Mouse (Mus musculus): ENCODE measurements around the gene Eif3l. TPM values are rescaled to one million over a fixed set of nuclear protein-coding genes. Genes with fewer than 3 reads are reported as not detected.

Eif3l gene
- polyA plus RNA-seq, 1 experiment from 2014 or later, result 238 TPM

DNA sequence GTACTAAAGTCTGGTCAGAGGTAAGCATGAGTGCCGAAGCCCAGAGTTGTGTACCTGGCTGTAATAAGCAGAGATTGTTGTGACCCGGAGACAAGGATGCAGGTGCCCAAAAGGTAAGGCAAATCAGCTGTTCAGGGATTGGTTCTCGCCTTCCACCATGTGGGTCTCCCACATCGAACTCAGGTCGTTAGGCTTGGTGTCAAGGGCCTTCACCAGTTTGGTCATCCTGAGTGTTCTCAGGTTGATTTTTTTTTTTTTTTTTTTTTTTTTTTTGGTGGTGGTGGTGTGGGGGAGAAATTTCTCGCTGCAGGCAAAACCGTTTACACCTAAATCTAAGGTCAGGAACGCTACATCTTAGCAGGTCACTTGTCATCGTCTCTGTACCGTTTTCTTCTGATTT is 533 bp upstream of the Eif3l start:
- Histone ChIP-seq H3K27me3 (replicated peaks; ENCODE audit: control insufficient read depth, insufficient read depth, low read length) (no peaks in the 10 kb centered on the region), H3K4me3 (ENCODE audit: low read length) (peak overlapping the region; percentile 92), H3K27ac (ENCODE audit: low read length) (peak overlapping the region; percentile 92; the same call in 1 of the 2 replicates), H3K36me3 (ENCODE audit: control insufficient read depth, insufficient read depth, low read length) (peaks cover 6% of the 10 kb centered on the region), H3K9ac (ENCODE audit: low read depth, low read length) (peak overlapping the region; percentile 71), H3K4me1 (ENCODE audit: control insufficient read depth, insufficient read depth, low read length) (peaks cover 14% of the 10 kb centered on the region), H3K9me3 (ENCODE audit: control insufficient read depth, low read length) (no peaks in the 10 kb centered on the region), H3K4me2 (ENCODE audit: low read depth, low read length) (peak overlapping the region; percentile 69)
- 34% methylated on average over 10 of the region's 10 CpGs for WGBS
- no peak for ATAC-seq

GRCm38 (mm10) chr15:79075658-79076365 is 833 bp downstream of the Eif3l start:
- Histone ChIP-seq H3K9me3 (ENCODE audit: control insufficient read depth, low read length) (no peaks in the 10 kb centered on the region), H3K4me2 (ENCODE audit: low read depth, low read length) (peak overlapping the region; percentile 88), H3K4me1 (ENCODE audit: control insufficient read depth, insufficient read depth, low read length) (peaks cover 14% of the 10 kb centered on the region), H3K4me3 (ENCODE audit: low read length) (peak overlapping the region; percentile 92), H3K9ac (ENCODE audit: low read depth, low read length) (peak overlapping the region; percentile 94), H3K27ac (ENCODE audit: low read length) (peak overlapping the region; percentile 92), H3K36me3 (ENCODE audit: control insufficient read depth, insufficient read depth, low read length) (peaks cover 12% of the 10 kb centered on the region), H3K27me3 (replicated peaks; ENCODE audit: control insufficient read depth, insufficient read depth, low read length) (no peaks in the 10 kb centered on the region)
- 32% methylated on average over 15 of the region's 15 CpGs for WGBS
- ATAC-seq, result 0 out of 2 replicates have a peak, but pooled peaks have one; percentile 4

DNA sequence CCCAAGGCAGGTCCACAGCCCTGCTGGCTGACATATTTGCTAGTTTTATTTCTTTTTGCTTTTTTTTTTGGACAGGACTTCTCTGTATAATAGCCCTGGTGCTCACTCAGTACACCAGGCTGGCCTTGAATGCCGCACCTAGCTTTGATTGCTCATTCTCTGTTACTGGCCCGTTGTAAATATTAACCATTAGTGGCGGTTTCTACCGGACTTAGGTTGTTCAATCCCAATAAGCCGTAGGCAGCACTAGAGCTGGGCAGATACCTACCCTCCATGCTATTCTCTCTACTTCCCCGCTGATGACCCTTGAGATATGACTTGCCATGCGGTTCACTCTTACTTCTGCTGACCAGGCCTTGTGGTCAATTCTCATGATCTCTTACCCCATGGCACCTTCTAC is 4.6 kb downstream of the Eif3l start:
- Histone ChIP-seq H3K4me3 (ENCODE audit: low read length) (no peak overlapping the region), H3K4me1 (ENCODE audit: control insufficient read depth, insufficient read depth, low read length) (peaks cover 12% of the 10 kb centered on the region), H3K9ac (ENCODE audit: low read depth, low read length) (no peak overlapping the region), H3K27ac (ENCODE audit: low read length) (no peak overlapping the region), H3K9me3 (ENCODE audit: control insufficient read depth, low read length) (no peaks in the 10 kb centered on the region), H3K27me3 (replicated peaks; ENCODE audit: control insufficient read depth, insufficient read depth, low read length) (no peaks in the 10 kb centered on the region), H3K4me2 (ENCODE audit: low read depth, low read length) (no peak overlapping the region), H3K36me3 (ENCODE audit: control insufficient read depth, insufficient read depth, low read length) (peaks cover 33% of the 10 kb centered on the region)
- ATAC-seq, result no peak
- WGBS, result 75% methylated on average over 7 of the region's 7 CpGs

DNA sequence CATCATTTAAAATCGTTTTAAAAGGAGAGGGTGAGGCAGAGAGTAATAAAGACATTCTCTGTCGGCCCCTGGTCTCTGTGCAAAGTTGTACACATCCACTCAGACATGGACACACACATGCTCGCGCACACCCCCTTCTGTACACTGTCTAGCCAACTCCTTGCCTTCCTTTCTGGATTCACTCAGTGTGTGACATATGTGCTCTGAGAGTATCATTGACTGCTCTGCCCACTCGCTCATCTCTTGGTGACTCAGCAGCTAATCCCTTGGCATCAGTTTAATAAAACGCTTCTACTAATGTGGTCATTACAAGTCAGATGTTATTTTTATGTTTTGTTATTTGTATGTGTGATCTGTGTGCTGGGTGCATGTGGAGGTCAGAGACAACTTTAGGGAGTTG is 17.3 kb downstream of the Eif3l start:
- 76% methylated on average over 6 of the region's 6 CpGs for WGBS
- no peak overlapping the region for H3K4me3 ChIP-seq (ENCODE audit: low read length)
- H3K9me3 ChIP-seq (ENCODE audit: control insufficient read depth, low read length), result no peaks in the 10 kb centered on the region
- no peak overlapping the region for H3K9ac ChIP-seq (ENCODE audit: low read depth, low read length)
- no peak overlapping the region for H3K4me2 ChIP-seq (ENCODE audit: low read depth, low read length)
- H3K4me1 ChIP-seq (ENCODE audit: control insufficient read depth, insufficient read depth, low read length), result peaks cover 12% of the 10 kb centered on the region; the same call in 1 of the 2 replicates
- H3K27ac ChIP-seq (ENCODE audit: low read length), result peak overlapping the region; percentile 10
- no peaks in the 10 kb centered on the region for H3K27me3 ChIP-seq (replicated peaks; ENCODE audit: control insufficient read depth, insufficient read depth, low read length)
- peaks cover 15% of the 10 kb centered on the region for H3K36me3 ChIP-seq (ENCODE audit: control insufficient read depth, insufficient read depth, low read length)
- no peak for ATAC-seq

DNA sequence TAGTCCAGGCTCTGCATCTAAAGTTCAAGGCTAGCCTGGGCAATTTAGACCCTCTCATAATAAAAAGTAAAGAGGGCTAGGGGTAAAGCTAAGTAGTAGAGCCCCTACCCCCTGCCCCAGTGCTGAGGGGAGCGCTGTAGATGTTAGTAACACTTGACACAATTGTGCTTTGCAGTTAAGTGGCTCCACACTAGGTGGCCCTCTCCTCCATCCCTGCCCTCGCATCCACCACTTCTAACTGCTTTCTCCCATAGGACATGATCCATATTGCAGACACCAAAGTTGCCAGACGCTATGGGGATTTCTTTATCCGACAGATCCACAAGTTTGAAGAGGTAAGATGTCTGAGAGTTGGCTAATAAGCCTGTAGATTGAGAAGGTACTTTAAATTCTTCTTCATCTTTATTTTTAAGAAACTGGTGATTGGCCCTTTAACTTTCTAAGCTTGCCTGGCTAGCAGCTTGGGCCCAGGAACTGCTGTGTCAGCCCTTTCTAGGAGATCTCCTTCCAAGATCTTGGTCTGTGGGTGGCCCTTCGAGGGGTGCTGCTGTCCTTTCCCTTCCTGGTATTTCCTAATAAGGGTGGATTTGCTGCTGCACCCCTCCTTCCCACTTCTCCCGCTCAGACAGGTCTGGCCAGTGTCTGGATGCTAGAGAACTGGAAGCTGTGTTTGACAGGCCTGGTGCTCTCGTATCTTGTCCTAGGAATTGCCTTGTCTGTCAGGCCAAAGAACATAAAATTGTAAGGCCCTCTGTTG is 18.3 kb downstream of the Eif3l start:
- 45% methylated on average over 7 of the region's 7 CpGs for whole genome bisulfite sequencing
- peak; percentile 65; the same call in 1 of the 2 replicates for ATAC-seq
- no peaks in the 10 kb centered on the region for H3K9me3 ChIP-seq (ENCODE audit: control insufficient read depth, low read length)
- H3K4me1 ChIP-seq (ENCODE audit: control insufficient read depth, insufficient read depth, low read length), result peaks cover 20% of the 10 kb centered on the region
- H3K27me3 ChIP-seq (replicated peaks; ENCODE audit: control insufficient read depth, insufficient read depth, low read length), result no peaks in the 10 kb centered on the region
- H3K36me3 ChIP-seq (ENCODE audit: control insufficient read depth, insufficient read depth, low read length), result peaks cover 11% of the 10 kb centered on the region
- H3K27ac ChIP-seq (ENCODE audit: low read length), result peak overlapping the region; percentile 33
- H3K4me2 ChIP-seq (ENCODE audit: low read depth, low read length), result no peak overlapping the region
- no peak overlapping the region for H3K9ac ChIP-seq (ENCODE audit: low read depth, low read length)
- no peak overlapping the region for H3K4me3 ChIP-seq (ENCODE audit: low read length)

DNA sequence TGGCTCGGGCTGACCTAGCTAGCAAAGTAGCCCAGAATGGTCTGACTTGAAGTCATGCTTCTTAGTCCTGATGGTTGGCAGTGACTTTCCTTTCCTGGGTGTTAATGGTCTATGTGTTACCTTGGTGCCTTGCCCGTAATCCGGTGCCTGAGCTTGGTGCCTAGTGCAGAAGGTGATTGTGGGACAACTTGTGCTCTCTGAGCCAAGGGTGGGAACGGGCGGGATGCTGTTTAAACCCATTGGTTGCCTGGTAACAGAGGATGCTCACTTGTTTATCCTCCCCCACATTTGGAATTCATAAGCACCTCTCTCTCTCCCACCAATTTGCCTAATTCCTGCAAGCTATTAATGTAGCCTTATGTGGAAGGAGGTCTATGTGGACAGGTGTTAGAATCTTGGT is 20.5 kb downstream of the Eif3l start:
- WGBS, result 84% methylated on average over 5 of the region's 5 CpGs
- Histone ChIP-seq H3K9ac (ENCODE audit: low read depth, low read length) (no peak overlapping the region), H3K9me3 (ENCODE audit: control insufficient read depth, low read length) (no peaks in the 10 kb centered on the region), H3K36me3 (ENCODE audit: control insufficient read depth, insufficient read depth, low read length) (peaks cover 2% of the 10 kb centered on the region; the same call in 1 of the 2 replicates), H3K4me1 (ENCODE audit: control insufficient read depth, insufficient read depth, low read length) (peaks cover 28% of the 10 kb centered on the region), H3K27ac (ENCODE audit: low read length) (no peak overlapping the region), H3K4me3 (ENCODE audit: low read length) (no peak overlapping the region), H3K27me3 (replicated peaks; ENCODE audit: control insufficient read depth, insufficient read depth, low read length) (no peaks in the 10 kb centered on the region), H3K4me2 (ENCODE audit: low read depth, low read length) (no peak overlapping the region)
- no peak for ATAC-seq

DNA sequence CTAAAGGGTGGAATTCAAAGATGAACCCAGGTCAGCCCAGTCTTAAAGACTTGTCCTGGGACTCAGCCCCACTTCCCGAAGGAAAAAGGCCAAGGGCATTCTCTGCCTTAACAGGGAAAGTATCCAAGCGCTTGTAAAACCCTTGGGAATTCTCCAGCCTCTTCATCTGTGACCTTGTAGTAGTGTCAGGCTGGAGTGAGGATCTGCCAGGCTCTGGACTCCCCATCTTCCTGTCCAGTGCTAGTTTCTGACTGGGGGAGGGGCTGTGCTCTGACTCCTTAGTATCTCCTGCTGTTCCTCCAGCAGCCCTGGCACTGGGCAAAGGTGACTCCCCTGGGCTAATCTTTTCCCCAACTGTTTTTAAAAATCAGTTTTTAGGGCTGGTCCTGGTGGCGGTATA is 21.6 kb downstream of the Eif3l start:
- Histone ChIP-seq H3K4me3 (ENCODE audit: low read length) (no peak overlapping the region), H3K27ac (ENCODE audit: low read length) (0 out of 2 replicates have a peak overlapping the region, but pooled peaks have one; percentile 46), H3K36me3 (ENCODE audit: control insufficient read depth, insufficient read depth, low read length) (no peaks in the 10 kb centered on the region; the same call in 1 of the 2 replicates), H3K9ac (ENCODE audit: low read depth, low read length) (peak overlapping the region; percentile 13; the same call in 1 of the 2 replicates), H3K4me2 (ENCODE audit: low read depth, low read length) (no peak overlapping the region), H3K4me1 (ENCODE audit: control insufficient read depth, insufficient read depth, low read length) (peaks cover 31% of the 10 kb centered on the region), H3K27me3 (replicated peaks; ENCODE audit: control insufficient read depth, insufficient read depth, low read length) (no peaks in the 10 kb centered on the region), H3K9me3 (ENCODE audit: control insufficient read depth, low read length) (no peaks in the 10 kb centered on the region)
- ATAC-seq, result no peak
- WGBS, result 63% methylated on average over 3 of the region's 3 CpGs

DNA sequence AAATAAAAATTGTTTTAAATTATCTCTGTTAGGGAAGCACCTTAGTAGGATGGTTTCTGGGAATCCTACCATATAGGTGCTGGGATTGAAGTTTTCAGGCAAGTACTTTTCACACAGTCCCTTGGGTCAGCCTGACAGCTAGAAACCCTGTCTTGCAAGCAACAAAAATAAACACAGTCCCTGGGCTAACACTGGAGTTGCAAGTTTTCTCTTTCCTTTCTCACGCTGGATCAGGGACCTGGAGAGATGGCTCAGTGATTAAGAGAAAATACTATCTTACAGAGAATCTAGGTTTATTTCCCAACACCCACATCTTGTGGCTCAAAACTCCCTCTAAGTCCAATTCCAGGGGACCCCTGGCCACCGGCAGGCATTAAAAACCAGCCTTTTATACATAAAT is 22.2 kb downstream of the Eif3l start:
- WGBS, result 19% methylated on average over 2 of the region's 2 CpGs
- no peaks in the 10 kb centered on the region for H3K27me3 ChIP-seq (replicated peaks; ENCODE audit: control insufficient read depth, insufficient read depth, low read length)
- no peaks in the 10 kb centered on the region for H3K9me3 ChIP-seq (ENCODE audit: control insufficient read depth, low read length)
- H3K4me1 ChIP-seq (ENCODE audit: control insufficient read depth, insufficient read depth, low read length), result peaks cover 31% of the 10 kb centered on the region
- H3K4me3 ChIP-seq (ENCODE audit: low read length), result no peak overlapping the region
- no peak overlapping the region for H3K4me2 ChIP-seq (ENCODE audit: low read depth, low read length)
- peak overlapping the region; percentile 5 for H3K9ac ChIP-seq (ENCODE audit: low read depth, low read length)
- no peak for ATAC-seq
- no peaks in the 10 kb centered on the region; the same call in 1 of the 2 replicates for H3K36me3 ChIP-seq (ENCODE audit: control insufficient read depth, insufficient read depth, low read length)
- H3K27ac ChIP-seq (ENCODE audit: low read length), result peak overlapping the region; percentile 29

DNA sequence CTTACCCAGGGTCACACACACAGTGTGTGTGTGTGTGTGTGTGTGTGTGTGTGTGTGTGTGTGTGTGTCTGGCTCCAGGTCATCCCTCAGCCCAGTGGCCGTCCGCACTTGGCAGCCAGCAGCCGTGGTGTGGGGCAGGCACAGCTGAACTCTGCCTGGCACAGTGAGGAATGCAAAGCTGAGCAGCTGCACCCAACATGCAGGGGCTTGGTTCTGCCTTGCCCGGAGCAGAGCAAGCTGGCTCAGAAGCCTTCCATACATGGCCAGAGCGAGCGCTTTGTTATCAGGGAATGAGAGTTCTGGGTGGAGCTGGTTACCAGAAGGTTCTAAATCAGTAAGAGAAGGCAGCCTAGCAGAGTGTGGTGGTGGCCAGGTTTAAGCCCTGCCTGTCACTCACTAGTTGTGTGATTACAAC is 22.6 kb downstream of the Eif3l start:
- H3K27me3 ChIP-seq (replicated peaks; ENCODE audit: control insufficient read depth, insufficient read depth, low read length), result no peaks in the 10 kb centered on the region
- H3K4me1 ChIP-seq (ENCODE audit: control insufficient read depth, insufficient read depth, low read length), result peaks cover 31% of the 10 kb centered on the region
- H3K9ac ChIP-seq (ENCODE audit: low read depth, low read length), result peak overlapping the region; percentile 5
- 10% methylated on average over 6 of the region's 6 CpGs for WGBS
- no peak overlapping the region for H3K4me2 ChIP-seq (ENCODE audit: low read depth, low read length)
- H3K9me3 ChIP-seq (ENCODE audit: control insufficient read depth, low read length), result no peaks in the 10 kb centered on the region
- ATAC-seq, result peak; percentile 78
- H3K27ac ChIP-seq (ENCODE audit: low read length), result peak overlapping the region; percentile 29
- H3K36me3 ChIP-seq (ENCODE audit: control insufficient read depth, insufficient read depth, low read length), result no peaks in the 10 kb centered on the region; the same call in 1 of the 2 replicates
- H3K4me3 ChIP-seq (ENCODE audit: low read length), result no peak overlapping the region
